Mouse (Mus musculus) CH12.LX (cell line): ENCODE measurements around the gene Scin. TPM values are rescaled to one million over a fixed set of nuclear protein-coding genes. Genes with fewer than 3 reads are reported as not detected.

ENCODE experiments used
- DNase-seq: peaks from one replicate; pipeline ENCODE4 v3.0.0-alpha.2; 2013; ENCODE audit errors: extremely low read depth
- H3K27ac ChIP-seq: 2 replicates; pipeline ENCODE4 v1.5.1; 2012; ENCODE audit warnings: low read depth, mild to moderate bottlenecking, control low read depth, moderate library complexity; ENCODE audit not compliant: insufficient read depth
- H3K27me3 ChIP-seq: replicated peaks from 2 replicates; pipeline ENCODE3; 2012; ENCODE audit warnings: inconsistent platforms
- H3K36me3 ChIP-seq, 2 experiments: replicated peaks in 1 of 2; 2 replicates each; pipeline versions ENCODE3 to v1.6.1; 2012; ENCODE audit warnings: inconsistent platforms in 1 of 2, low read length in 1 of 2, mild to moderate bottlenecking in 1 of 2, mixed read lengths in 1 of 2, moderate library complexity in 1 of 2; ENCODE audit not compliant: control insufficient read depth in 1 of 2, insufficient read depth in 1 of 2
- H3K4me1 ChIP-seq, 2 experiments: 2 replicates each; pipeline ENCODE4 v1.6.1; 2012; ENCODE audit warnings: inconsistent platforms in 1 of 2, moderate library complexity in 1 of 2; ENCODE audit not compliant: insufficient read depth in 2 of 2, control insufficient read depth in 1 of 2
- H3K4me2 ChIP-seq: 2 replicates; pipeline ENCODE4 v1.6.1; 2012; ENCODE audit warnings: low read depth, mild to moderate bottlenecking, control low read depth; ENCODE audit not compliant: poor library complexity, insufficient read depth, severe bottlenecking
- H3K4me3 ChIP-seq, 3 experiments: fragments of 150-350 bp in 1 of 3; sonication (generic) in 1 of 3; replicated peaks in 1 of 3; 2 replicates each; pipeline versions ENCODE3 to v1.5.1; 2011 to 2012; ENCODE audit warnings: low read depth in 2 of 3, low read length in 2 of 3, mild to moderate bottlenecking in 2 of 3, moderate library complexity in 2 of 3, control low read depth in 1 of 3, improper control_type of control experiment in 1 of 3, inconsistent platforms in 1 of 3, mixed read lengths in 1 of 3; ENCODE audit not compliant: poor library complexity in 1 of 3
- H3K79me2 ChIP-seq: replicated peaks from 2 replicates; pipeline ENCODE4 v1.6.1; 2012; ENCODE audit warnings: mild to moderate bottlenecking, moderate library complexity; ENCODE audit not compliant: control insufficient read depth, poor library complexity, insufficient read depth, severe bottlenecking; ENCODE audit errors: extremely low read depth
- H3K9ac ChIP-seq: 2 replicates; pipeline ENCODE4 v1.6.1; 2012; ENCODE audit warnings: low read depth, mild to moderate bottlenecking, control low read depth, moderate library complexity; ENCODE audit not compliant: insufficient read depth
- H3K9me3 ChIP-seq: replicated peaks from 2 replicates; pipeline ENCODE3; 2012; ENCODE audit warnings: low read length, inconsistent platforms, mixed read lengths
- BHLHE40 ChIP-seq: IDR thresholded peaks from 2 replicates; pipeline ENCODE4 v1.6.1; 2011; ENCODE audit warnings: mild to moderate bottlenecking, low read depth, low read length, improper control_type of control experiment
- CHD1 ChIP-seq: IDR thresholded peaks from 2 replicates; pipeline ENCODE4 v1.6.1; 2012; ENCODE audit warnings: low read depth, low read length, improper control_type of control experiment, inconsistent platforms
- ELF1 ChIP-seq: IDR thresholded peaks from 2 replicates; pipeline ENCODE4 v1.6.1; 2014; ENCODE audit warnings: low read depth, mild to moderate bottlenecking, inconsistent platforms, low read length, improper control_type of control experiment
- EP300 ChIP-seq: IDR thresholded peaks from 2 replicates; pipeline ENCODE4 v1.6.1; 2011; ENCODE audit warnings: low read length, improper control_type of control experiment
- ETS1 ChIP-seq: conservative IDR thresholded peaks from 2 replicates; pipeline ENCODE4 v1.6.1; 2012; ENCODE audit warnings: low read depth, mild to moderate bottlenecking, inconsistent platforms, low read length, improper control_type of control experiment, moderate library complexity
- GABPA ChIP-seq: IDR thresholded peaks from 2 replicates; pipeline ENCODE4 v1.6.1; 2012; ENCODE audit warnings: low read depth, low read length, improper control_type of control experiment, inconsistent platforms; ENCODE audit not compliant: insufficient replicate concordance
- IRF4 ChIP-seq: IDR thresholded peaks from 2 replicates; pipeline ENCODE4 v1.6.1; 2014; ENCODE audit warnings: low read depth, mild to moderate bottlenecking, inconsistent platforms, low read length, improper control_type of control experiment
- JUND ChIP-seq: conservative IDR thresholded peaks from 2 replicates; pipeline ENCODE4 v1.6.1; 2011; ENCODE audit warnings: low read depth, low read length, improper control_type of control experiment
- MEF2A ChIP-seq: IDR thresholded peaks from 2 replicates; pipeline ENCODE4 v1.6.1; 2014; ENCODE audit warnings: low read depth, mild to moderate bottlenecking, inconsistent platforms, low read length, improper control_type of control experiment, borderline replicate concordance
- NELFE ChIP-seq: IDR thresholded peaks from 2 replicates; pipeline ENCODE4 v1.6.1; 2011; ENCODE audit warnings: low read depth, low read length, improper control_type of control experiment
- RCOR1 ChIP-seq: conservative IDR thresholded peaks from 2 replicates; pipeline ENCODE4 v1.6.1; 2012; ENCODE audit warnings: low read depth, mild to moderate bottlenecking, inconsistent platforms, low read length, improper control_type of control experiment
- SMC3 ChIP-seq: IDR thresholded peaks from 2 replicates; pipeline ENCODE4 v1.6.1; 2011; ENCODE audit warnings: low read depth, low read length, improper control_type of control experiment
- USF1 ChIP-seq: IDR thresholded peaks from 2 replicates; pipeline ENCODE4 v1.6.1; 2014; ENCODE audit warnings: low read depth, mild to moderate bottlenecking, inconsistent platforms, low read length, improper control_type of control experiment
- USF2 ChIP-seq: conservative IDR thresholded peaks from 2 replicates; pipeline ENCODE4 v1.6.1; 2011; ENCODE audit warnings: low read depth, low read length, improper control_type of control experiment
- ZKSCAN1 ChIP-seq: IDR thresholded peaks from 2 replicates; pipeline ENCODE4 v1.6.1; 2012; ENCODE audit warnings: low read depth, inconsistent platforms, low read length, improper control_type of control experiment, borderline replicate concordance
- ZNF384 ChIP-seq: IDR thresholded peaks from 2 replicates; pipeline ENCODE4 v1.6.1; 2012; ENCODE audit warnings: low read depth, low read length, improper control_type of control experiment, inconsistent platforms
- dilution Hi-C: fragments of 300-500 bp; cut with MboI; formaldehyde crosslinking; loops from 2 replicates; pipeline ENCODE4 v1.14.3; 2020; ENCODE audit warnings: low sequenced_read_pairs; ENCODE audit not compliant: extremely low pct_unique_long_range_greater_than_20kb, extremely low pct_ligation_motif_present
- in situ Hi-C: fragments of 300-500 bp; cut with MboI; formaldehyde crosslinking; loops from 3 replicates; pipeline ENCODE4 v1.14.3; 2019; ENCODE audit warnings: low sequenced_read_pairs, low pct_ligation_motif_present, low pct_unique_long_range_greater_than_20kb, mixed read lengths
- polyA plus RNA-seq: library from polyadenylated mRNA; unstranded; fragments of >175 nt; gene quantifications from 2 replicates; pipeline ENCODE4 v1.2.1, GENCODE M21; 2012; ENCODE audit warnings: low read depth; ENCODE audit not compliant: insufficient read length
- total RNA-seq, 2 experiments: library from RNA; depleted of rRNA; stranded (reverse); fragments of 300-350 nt in 1 of 2; fragments of >200 nt in 1 of 2; gene quantifications; 2 replicates each; pipeline ENCODE4 v1.2.3; 2012 to 2014

The Scin gene
- total and polyA plus RNA-seq, 3 experiments: not detected

GRCm38 (mm10) chr12:40147319-40147718 is 13.3 kb upstream of the Scin start:
- dilution Hi-C loops: no loop called here
- no peak overlapping the region for H3K4me3 ChIP-seq

GRCm38 (mm10) chr12:40146510-40146909 is 12.5 kb upstream of the Scin start:
- no peak for DNase-seq
- Histone ChIP-seq H3K27me3 (no peaks in the 10 kb centered on the region), H3K36me3 (no peaks in the 10 kb centered on the region), H3K79me2 (no peaks in the 10 kb centered on the region), H3K9ac (no peak overlapping the region), H3K4me1 (peaks cover 0 to 6% of the 10 kb centered on the region in 2 experiments; a peak in 2 of 4 replicates), H3K4me3 (no peak overlapping the region), H3K4me2 (no peak overlapping the region), H3K27ac (no peak overlapping the region), H3K9me3 (no peaks in the 10 kb centered on the region)
- in situ Hi-C loops (no loop called here), dilution Hi-C loops (no loop called here)
- no peak for TF ChIP-seq USF1
- TF ChIP-seq JUND: no peak

More at GRCm38 (mm10) chr12:40147319-40147718, 13.3 kb upstream of the Scin start:
- Histone ChIP-seq H3K4me1 (peaks cover 0 to 6% of the 10 kb centered on the region in 2 experiments; a peak in 2 of 4 replicates), H3K36me3 (no peaks in the 10 kb centered on the region), H3K27ac (no peak overlapping the region), H3K9ac (no peak overlapping the region), H3K9me3 (no peaks in the 10 kb centered on the region), H3K4me2 (no peak overlapping the region), H3K79me2 (no peaks in the 10 kb centered on the region), H3K27me3 (no peaks in the 10 kb centered on the region)
- in situ Hi-C loops: no loop called here
- DNase-seq: no peak
- no peak for TF ChIP-seq USF2
- TF ChIP-seq NELFE: no peak
- no peak for TF ChIP-seq ZNF384
- no peak for TF ChIP-seq GABPA
- TF ChIP-seq USF1: no peak
- TF ChIP-seq ZKSCAN1: no peak
- no peak for TF ChIP-seq CHD1
- no peak for TF ChIP-seq SMC3

- in situ Hi-C loops: no loop called here
- dilution Hi-C loops: no loop called here
- no peaks in the 10 kb centered on the region for H3K27me3 ChIP-seq
These were observed 6.7 kb upstream of the Scin start for GRCm38 (mm10) chr12:40140706-40141105.

More at GRCm38 (mm10) chr12:40140706-40141105, 6.7 kb upstream of the Scin start:
- Histone ChIP-seq H3K4me1 (peaks cover 0 to 15% of the 10 kb centered on the region in 2 experiments; a peak in 1 of 4 replicates), H3K79me2 (no peaks in the 10 kb centered on the region), H3K9me3 (peaks cover 3% of the 10 kb centered on the region), H3K9ac (no peak overlapping the region), H3K36me3 (no peaks in the 10 kb centered on the region), H3K27ac (no peak overlapping the region), H3K4me3 (no peak overlapping the region), H3K4me2 (0 out of 2 replicates have a peak overlapping the region, but pooled peaks have one; percentile 27)
- peak; percentile 55 for DNase-seq
- TF ChIP-seq USF1 (no peak), RCOR1 (0 out of 2 replicates have a peak, but pooled peaks have one; percentile 45), JUND (0 out of 2 replicates have a peak, but pooled peaks have one; percentile 23), BHLHE40 (peak; percentile 57; the same call in 1 of the 2 replicates), ELF1 (0 out of 2 replicates have a peak, but pooled peaks have one; percentile 36), EP300 (peak; percentile 84), MEF2A (no peak; the same call in 1 of the 2 replicates), ETS1 (peak; percentile 88), IRF4 (0 out of 2 replicates have a peak, but pooled peaks have one; percentile 25)
